Mouse (Mus musculus): ENCODE results near the gene Gm10842. TPM values are rescaled to one million over a fixed set of nuclear protein-coding genes. Genes with fewer than 3 reads are reported as not detected.

Gene Gm10842
- polyA plus RNA-seq, 1 experiment from 2014 or later = not detected

GRCm38 (mm10) chr11:105181689-105182460 is 35.2 kb downstream of the Gm10842 start:
- H3K4me3 ChIP-seq (ENCODE audit: low read depth, low read length) = peak overlapping the region; percentile 98
- H3K27me3 ChIP-seq (ENCODE audit: control insufficient read depth, insufficient read depth, low read depth, low read length) = no peaks in the 10 kb centered on the region
- H3K4me1 ChIP-seq (ENCODE audit: control insufficient read depth, low read depth, low read length) = peaks cover 19% of the 10 kb centered on the region
- ATAC-seq (ENCODE audit: low read depth) = peak; percentile 47
- H3K4me2 ChIP-seq (ENCODE audit: low read depth, low read length) = peak overlapping the region; percentile 65
- peaks cover 15% of the 10 kb centered on the region for H3K36me3 ChIP-seq (ENCODE audit: control insufficient read depth, insufficient read depth)
- 6% methylated on average over 55 of the region's 89 CpGs for WGBS (ENCODE audit: insufficient replicate concordance)
- no peaks in the 10 kb centered on the region for H3K9me3 ChIP-seq (replicated peaks; ENCODE audit: control insufficient read depth, low read length)
- peak overlapping the region; percentile 94 for H3K27ac ChIP-seq (ENCODE audit: low read length)
- H3K9ac ChIP-seq (ENCODE audit: low read depth, low read length) = peak overlapping the region; percentile 100

GRCm38 (mm10) chr11:105182461-105182855 is 35.8 kb downstream of the Gm10842 start:
- H3K4me2 ChIP-seq (ENCODE audit: low read depth, low read length) = peak overlapping the region; percentile 65
- no peak for ATAC-seq (ENCODE audit: low read depth)
- 2% methylated on average over 4 of the region's 4 CpGs for WGBS (ENCODE audit: insufficient replicate concordance)
- H3K4me1 ChIP-seq (ENCODE audit: control insufficient read depth, low read depth, low read length) = peaks cover 19% of the 10 kb centered on the region
- peaks cover 15% of the 10 kb centered on the region for H3K36me3 ChIP-seq (ENCODE audit: control insufficient read depth, insufficient read depth)
- H3K9me3 ChIP-seq (replicated peaks; ENCODE audit: control insufficient read depth, low read length) = no peaks in the 10 kb centered on the region
- H3K27ac ChIP-seq (ENCODE audit: low read length) = peak overlapping the region; percentile 94
- peak overlapping the region; percentile 100 for H3K9ac ChIP-seq (ENCODE audit: low read depth, low read length)
- peak overlapping the region; percentile 98 for H3K4me3 ChIP-seq (ENCODE audit: low read depth, low read length)
- no peaks in the 10 kb centered on the region for H3K27me3 ChIP-seq (ENCODE audit: control insufficient read depth, insufficient read depth, low read depth, low read length)

- H3K36me3 ChIP-seq (ENCODE audit: control insufficient read depth, insufficient read depth) = peaks cover 15% of the 10 kb centered on the region
- WGBS (ENCODE audit: insufficient replicate concordance) = 78% methylated on average over 3 of the region's 3 CpGs
- peaks cover 16% of the 10 kb centered on the region for H3K4me1 ChIP-seq (ENCODE audit: control insufficient read depth, low read depth, low read length)
- ATAC-seq (ENCODE audit: low read depth) = no peak
- no peak overlapping the region for H3K4me3 ChIP-seq (ENCODE audit: low read depth, low read length)
- no peaks in the 10 kb centered on the region for H3K27me3 ChIP-seq (ENCODE audit: control insufficient read depth, insufficient read depth, low read depth, low read length)
- H3K27ac ChIP-seq (ENCODE audit: low read length) = no peak overlapping the region
- no peaks in the 10 kb centered on the region for H3K9me3 ChIP-seq (replicated peaks; ENCODE audit: control insufficient read depth, low read length)
- no peak overlapping the region for H3K4me2 ChIP-seq (ENCODE audit: low read depth, low read length)
- no peak overlapping the region for H3K9ac ChIP-seq (ENCODE audit: low read depth, low read length)
Observed at GRCm38 (mm10) chr11:105184678-105185077, 38.0 kb downstream of the Gm10842 start.

GRCm38 (mm10) chr11:105192186-105192585 is 45.5 kb downstream of the Gm10842 start:
- peaks cover 17% of the 10 kb centered on the region for H3K4me1 ChIP-seq (ENCODE audit: control insufficient read depth, low read depth, low read length)
- no peak overlapping the region for H3K9ac ChIP-seq (ENCODE audit: low read depth, low read length)
- H3K9me3 ChIP-seq (replicated peaks; ENCODE audit: control insufficient read depth, low read length) = no peaks in the 10 kb centered on the region
- peaks cover 8% of the 10 kb centered on the region for H3K36me3 ChIP-seq (ENCODE audit: control insufficient read depth, insufficient read depth)
- ATAC-seq (ENCODE audit: low read depth) = no peak
- H3K4me3 ChIP-seq (ENCODE audit: low read depth, low read length) = no peak overlapping the region
- WGBS (ENCODE audit: insufficient replicate concordance) = 85% methylated on average over 3 of the region's 3 CpGs
- H3K4me2 ChIP-seq (ENCODE audit: low read depth, low read length) = no peak overlapping the region
- H3K27ac ChIP-seq (ENCODE audit: low read length) = no peak overlapping the region
- H3K27me3 ChIP-seq (ENCODE audit: control insufficient read depth, insufficient read depth, low read depth, low read length) = no peaks in the 10 kb centered on the region

Other genes starting within 250 kb of the Gm10842 start
- gene Efcab3, start 83.3 kb upstream of the Gm10842 start, polyA plus RNA-seq (2015; fragmentation: Nextera tagmentation; extraction: Ambion mirVana) = 0.13 and 0.15 TPM in 2 replicates
- gene Mettl2, start 20.5 kb upstream of the Gm10842 start, polyA plus RNA-seq (2015; fragmentation: Nextera tagmentation; extraction: Ambion mirVana) = 13.8 and 15.1 TPM in 2 replicates
- gene Tlk2, start 31.9 kb downstream of the Gm10842 start, polyA plus RNA-seq (2015; fragmentation: Nextera tagmentation; extraction: Ambion mirVana) = 5.5 and 6.6 TPM in 2 replicates
- 0.57 and 0.63 TPM in 2 replicates for gene Mrc2, start 145.8 kb downstream of the Gm10842 start, polyA plus RNA-seq (2015; fragmentation: Nextera tagmentation; extraction: Ambion mirVana)

Measured in liver, embryonic 16.5 days (tissue).